Mouse (Mus musculus) Muller cell, postnatal 12 days (primary cell): ENCODE data around the gene Numbl.

Experiments
- DNase-seq: peaks from one replicate; pipeline ENCODE4 v3.0.0-alpha.2; 2015; ENCODE audit errors: inconsistent ontology term

Gene Numbl

DNA sequence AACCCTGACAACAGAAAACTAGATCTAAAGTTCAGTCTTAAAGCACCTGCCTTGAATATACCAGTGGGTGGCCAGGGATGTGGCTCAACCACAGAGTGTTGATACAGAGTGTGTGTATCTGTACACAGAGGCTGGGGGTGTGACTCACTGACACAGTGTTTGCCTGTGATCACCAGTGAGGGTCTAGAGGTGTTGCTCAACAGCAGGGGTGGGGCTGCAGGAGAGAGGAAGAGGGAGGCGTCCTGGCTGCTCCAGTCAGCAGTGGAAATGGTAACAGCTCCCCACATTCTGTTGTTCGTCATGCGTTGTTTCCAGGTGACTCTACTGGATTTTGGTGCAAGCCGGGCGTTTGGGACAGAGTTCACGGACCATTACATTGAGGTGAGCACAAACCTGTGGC lies 6.3 kb upstream of the Numbl start:
- no peak for DNase-seq

DNA sequence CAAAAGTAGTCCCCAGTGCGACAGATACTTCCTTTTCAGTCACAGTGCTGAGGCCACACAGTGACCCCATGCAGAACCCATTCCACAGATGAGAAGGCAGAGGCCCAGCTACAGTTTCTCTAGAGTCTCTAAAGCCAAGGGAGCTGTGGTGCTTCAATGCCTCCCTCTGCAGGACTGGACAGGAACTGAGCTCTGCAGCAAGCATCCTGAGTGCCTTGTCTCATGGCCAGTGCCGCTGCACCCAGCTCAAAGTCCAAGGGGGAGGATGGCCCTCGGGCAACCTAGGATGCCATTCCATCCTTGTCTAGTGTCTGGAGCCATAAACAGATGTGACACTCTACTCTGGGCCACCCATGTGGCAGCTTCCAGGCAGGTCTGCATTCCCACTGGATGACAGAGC lies 2.5 kb upstream of the Numbl start:
- DNase-seq: peak; percentile 27

DNA sequence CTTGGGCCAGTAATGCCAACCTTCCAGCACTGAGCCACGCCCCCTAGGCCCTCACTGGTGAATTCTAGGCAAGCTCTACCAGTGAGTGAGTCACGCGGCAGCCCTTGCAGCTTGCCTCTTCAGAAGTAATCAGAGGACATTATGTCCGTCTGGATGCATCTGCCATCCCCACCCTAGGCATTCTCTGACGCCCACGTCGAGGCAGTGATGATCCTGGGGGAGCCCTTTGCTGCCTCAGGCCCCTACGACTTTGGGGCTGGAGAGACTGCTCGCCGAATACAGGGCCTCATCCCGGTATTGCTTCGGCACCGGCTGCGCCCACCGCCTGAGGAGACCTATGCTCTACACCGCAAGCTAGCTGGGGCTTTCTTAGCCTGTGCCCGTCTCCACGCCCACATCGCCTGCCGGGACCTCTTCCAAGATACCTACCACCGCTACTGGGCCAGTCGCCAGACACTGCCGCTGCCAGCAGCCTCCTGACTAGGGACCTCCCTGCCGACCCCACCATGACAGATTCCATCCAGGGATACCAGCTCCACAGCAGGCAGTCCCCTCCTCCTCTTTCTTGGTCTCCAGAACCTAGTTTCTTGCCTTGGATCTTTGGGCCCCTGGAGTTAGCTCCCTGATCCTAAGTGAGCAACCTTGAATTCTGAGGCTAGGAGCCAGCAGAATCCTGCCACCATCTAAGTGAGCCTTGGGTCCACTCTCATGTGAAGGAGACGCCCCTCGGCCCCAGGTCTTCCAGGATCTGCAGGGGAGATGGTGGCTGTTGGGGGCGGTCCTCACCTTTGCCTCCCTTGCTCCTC lies 984 bp upstream of the Numbl start:
- DNase-seq: peak; percentile 92

DNA sequence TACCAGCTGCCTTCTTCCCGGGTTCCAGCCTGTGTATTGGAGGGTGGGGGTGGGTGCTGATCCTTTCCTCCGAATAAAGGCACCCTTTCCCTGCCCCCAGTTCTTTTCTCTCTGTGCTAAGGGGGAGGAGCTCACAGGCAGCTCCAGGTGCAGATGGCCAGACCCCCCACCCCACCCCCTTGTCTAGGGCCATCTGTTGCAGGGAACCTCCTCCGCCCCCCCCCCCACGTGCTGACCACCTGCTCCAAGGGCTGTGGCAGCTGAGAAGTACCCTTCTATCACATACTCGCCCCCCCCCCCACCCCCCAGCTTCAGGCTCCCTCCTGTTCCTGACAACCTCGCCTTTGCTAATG lies 405 bp upstream of the Numbl start:
- DNase-seq: no peak

DNA sequence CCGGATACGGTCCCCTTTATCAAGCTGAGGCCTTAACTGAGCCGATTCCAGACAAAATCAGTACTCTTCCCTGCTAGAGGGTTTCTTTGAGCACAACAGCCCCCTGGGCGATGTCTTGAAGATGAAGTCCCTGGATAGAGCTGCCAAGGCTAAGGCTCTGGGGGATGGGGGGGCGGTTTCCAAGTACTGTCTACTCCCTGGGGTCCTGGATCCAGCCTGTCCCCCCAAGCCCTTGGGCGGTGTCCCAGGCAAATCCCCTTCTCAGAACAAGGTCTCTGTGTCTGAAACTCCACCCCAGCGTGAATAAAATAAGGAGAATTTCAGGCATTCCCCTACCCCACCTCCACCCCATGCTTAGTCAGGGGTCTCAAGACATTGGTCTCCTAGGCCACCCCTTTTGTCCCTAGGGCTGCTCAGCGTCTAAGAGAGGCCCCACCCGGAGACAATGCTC lies 1.1 kb downstream of the Numbl start:
- DNase-seq: peak; percentile 77

DNA sequence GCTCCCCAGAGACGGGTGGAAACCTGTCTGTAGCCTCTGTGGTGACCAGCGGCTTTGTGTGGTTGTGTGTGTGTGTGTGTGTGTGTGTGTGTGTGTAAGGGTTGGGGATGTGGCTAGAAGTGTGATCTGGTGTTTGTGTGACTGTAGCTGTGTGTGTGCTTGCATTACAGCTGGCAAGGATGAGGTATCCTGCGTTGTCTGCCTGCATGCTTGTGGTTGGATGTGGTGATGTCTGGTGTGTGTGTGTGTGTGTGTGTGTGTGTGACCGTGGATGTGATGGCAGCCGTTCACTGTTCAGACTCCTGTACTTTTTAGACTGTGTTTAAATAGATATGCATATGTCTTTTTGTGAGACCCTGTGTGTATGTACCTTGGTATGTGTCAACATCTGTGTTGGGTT lies 1.5 kb downstream of the Numbl start:
- peak; percentile 60 for DNase-seq

DNA sequence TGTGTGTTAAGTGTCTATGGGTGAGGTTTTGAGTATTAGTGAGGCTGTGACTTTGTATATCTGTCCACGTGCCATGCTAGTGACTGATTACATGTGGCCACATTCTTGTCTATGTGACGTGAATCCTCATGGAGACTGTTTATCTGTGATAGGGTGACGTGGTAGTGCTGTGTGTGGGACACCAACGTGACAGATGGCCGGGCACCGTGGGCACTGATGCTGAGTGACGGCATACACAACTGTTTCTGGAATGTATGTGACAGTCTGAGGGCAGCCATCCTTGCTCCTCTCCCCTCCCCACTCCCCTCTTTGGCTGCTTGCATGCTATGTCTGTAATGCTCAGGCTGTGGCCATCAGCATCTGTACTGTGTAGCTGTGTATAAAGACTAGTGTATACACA lies 2.6 kb downstream of the Numbl start:
- DNase-seq: no peak

DNA sequence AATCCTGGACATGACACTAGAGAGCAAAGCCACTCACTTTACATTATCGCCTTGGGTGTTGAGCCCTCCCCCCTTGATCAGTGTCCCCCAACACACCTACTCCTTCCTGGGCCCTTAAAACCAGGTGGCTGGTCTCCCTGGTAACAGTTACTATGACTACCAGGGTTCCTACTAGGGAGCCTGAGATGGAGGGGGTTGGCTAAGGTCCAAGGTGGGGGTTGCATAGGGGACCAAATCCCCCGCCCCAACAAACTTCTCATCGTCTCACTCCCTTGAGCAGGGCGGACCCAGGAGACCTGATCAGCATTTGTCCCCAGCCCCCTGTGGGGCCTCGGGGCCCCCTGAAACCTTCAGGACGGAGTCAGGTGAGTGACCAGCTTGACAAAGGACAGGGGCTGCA lies 3.7 kb downstream of the Numbl start:
- no peak for DNase-seq

DNA sequence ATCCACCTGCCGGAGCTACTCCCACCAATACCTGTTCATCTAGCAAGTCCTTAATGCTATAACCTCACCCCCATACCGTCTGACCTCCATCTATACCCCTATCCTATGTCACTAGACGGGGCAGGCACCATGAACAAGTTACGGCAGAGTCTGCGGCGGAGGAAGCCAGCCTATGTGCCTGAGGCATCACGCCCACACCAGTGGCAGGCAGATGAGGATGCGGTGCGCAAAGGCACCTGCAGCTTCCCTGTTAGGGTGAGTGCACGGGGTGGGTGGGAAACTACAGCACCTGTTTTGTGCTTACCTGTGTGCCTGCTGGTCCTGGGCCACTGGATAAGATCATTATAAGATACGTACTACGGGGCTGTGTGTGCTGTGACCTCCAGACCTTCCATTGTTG lies 6.5 kb downstream of the Numbl start:
- DNase-seq: no peak

DNA sequence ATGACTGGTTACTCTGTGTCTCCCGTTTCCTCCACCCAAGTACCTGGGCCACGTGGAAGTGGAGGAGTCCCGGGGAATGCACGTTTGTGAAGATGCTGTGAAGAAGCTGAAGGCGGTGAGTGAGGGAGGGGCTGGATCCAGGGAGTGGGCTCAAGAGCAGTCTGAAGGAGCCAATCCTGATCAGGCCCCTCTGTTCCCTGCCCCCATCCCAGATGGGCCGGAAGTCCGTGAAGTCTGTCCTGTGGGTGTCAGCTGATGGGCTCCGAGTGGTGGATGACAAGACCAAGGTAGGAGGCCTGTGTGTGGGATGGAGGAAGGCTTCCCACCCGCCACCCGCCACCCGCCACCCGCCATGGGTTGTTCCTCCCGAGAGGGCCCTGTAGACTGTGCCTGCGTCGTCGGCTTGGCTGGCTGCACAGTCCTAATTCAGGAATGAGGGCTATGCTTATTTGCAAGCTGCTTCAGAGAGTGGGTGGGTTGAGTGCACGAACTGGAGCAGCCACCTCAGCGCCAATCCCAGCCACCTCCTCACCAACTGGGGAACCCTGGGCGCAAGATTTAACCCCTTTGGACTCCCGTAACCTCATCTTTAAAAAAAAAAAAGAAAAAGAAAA lies 8.4 kb downstream of the Numbl start:
- no peak for DNase-seq

DNA sequence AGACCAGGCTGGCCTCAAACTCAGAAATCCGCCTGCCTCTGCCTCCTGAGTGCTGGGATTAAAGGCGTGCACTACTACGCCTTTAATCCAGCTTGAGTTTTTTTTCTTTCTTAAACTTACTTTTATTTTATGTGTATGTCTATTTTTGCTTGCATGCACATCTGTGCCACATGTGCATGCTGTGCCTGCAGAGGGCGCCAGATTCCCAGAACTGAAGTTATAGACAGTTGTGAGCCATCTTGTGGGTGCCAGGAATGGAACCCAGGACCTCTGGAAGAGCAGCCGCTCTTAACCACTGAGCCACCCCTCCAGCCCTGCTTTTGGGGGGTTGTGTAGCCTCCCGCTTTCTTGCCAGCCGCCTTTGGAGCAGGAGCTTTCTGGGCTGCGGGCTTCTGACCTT lies 13.2 kb downstream of the Numbl start:
- DNase-seq: no peak

DNA sequence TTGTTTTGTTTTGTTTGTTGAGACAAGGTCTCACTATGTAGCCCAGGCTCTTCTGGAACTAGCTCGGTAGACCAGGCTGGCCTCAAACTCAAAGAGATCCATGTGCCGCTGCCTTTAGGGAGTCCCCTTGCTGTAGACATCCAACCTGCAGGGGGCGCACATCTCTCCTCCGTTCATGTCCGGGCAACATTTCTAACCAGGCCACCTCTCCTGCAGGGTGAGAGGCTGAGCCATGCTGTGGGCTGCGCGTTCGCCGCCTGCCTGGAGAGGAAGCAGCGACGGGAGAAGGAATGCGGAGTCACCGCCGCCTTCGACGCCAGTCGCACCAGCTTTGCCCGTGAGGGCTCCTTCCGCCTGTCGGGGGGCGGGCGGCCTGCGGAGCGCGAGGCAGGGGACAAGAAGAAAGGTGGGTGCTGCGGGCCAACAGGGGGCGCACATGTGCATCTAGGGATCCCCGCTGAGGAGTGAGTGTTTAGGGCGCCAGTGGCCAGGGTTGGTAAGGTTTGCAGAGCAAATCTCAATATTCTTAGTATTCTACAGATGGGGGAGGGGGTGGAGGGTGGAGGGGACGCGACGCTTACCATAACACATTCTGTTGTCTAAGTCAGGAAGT lies 15.6 kb downstream of the Numbl start:
- no peak for DNase-seq

DNA sequence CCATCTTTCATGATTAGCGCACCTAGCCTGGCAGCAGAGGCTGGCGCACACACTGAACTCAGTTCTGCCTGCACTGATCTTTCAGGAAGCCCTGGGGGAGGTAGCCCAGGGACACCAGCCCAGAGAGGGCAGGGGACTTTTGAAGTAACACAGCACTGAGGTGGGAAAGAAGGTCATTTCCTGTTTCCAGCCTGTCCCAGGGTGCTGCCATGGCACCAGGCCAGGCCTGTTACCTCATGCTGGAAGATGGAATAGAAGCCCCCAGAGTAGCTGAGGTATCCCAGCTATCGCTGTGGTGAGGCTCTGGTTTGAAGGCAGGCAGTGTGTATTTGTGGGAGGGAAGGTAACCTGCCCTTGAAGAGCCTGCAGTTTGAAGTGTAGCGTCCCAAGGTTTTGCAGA lies 16.7 kb downstream of the Numbl start:
- DNase-seq: no peak

DNA sequence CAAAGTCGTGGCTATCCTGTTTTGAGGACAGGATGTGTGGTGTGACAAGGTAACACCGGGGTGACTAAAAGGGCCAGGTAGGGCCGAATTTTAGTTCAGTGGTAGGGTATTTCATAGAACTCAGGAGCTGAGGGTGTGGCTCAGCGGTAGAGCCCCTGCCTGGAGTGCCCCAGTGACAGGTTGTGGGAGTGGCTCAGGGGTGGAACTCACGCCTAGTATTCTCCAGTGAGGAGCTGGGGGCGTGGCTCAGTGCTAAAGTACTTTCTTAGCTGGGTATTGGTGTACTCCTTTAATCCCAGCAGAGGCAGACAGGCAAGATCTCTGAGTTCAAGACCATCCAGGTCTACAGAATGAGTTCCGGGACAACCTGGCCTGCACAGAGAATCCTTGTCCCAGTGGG lies 17.8 kb downstream of the Numbl start:
- DNase-seq: no peak

DNA sequence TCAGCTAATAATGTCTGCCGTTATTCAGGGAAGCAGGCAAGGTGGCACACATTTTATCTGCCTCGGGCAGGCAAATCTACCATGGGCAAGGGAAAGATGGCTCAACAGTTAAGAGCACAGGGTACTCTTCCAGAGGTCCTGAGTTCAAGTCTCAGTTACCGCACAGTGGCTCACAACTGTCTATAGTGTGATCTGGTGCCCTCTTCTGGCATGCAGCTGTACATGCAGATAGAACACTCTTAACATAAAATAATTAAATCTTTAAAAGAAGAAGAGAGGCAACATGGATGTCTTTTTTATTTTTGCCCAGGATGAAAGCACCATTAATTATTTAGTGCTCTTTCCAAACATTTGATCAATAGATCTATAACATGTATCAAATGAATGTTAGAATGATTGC lies 19.0 kb downstream of the Numbl start:
- no peak for DNase-seq

DNA sequence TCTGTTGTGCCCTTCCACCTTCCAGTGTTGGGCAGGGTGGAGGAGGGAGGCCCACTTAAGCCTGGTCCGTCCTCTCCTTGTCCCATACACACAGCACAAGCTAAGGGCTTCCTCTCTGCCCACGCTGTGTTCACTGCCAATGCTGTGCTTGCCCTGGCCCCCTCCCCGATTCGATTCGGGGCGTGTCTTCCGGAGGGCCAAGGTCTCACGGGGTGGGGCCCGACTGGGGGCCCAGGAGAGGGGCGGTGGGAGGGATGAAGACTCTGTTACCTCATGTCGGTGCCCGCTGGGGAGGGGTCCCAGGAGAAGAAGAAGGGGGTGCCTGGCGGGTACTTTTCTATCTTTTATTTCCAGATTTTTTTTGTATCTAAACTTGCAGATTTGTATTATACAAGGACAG lies 23.5 kb downstream of the Numbl start:
- no peak for DNase-seq

DNA sequence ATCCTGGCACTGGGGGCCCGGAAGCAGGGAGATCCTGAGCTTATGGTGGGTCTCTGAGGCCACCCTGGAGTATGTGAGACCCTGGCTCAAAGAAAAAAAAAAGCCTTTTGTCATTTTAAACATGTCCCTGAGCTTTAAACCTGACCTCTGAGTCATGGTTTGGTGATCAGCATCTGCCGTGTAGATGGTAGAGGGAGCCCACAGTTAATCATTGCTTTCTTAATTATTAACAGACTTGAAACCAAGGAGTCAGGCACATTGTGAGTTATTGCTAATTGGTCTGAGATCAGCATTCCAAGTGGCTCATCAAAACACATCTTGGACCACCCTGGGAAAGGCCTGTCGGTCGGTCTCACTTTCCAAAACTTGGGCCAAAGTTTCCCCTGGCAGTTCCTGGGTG lies 24.0 kb downstream of the Numbl start:
- DNase-seq: no peak

DNA sequence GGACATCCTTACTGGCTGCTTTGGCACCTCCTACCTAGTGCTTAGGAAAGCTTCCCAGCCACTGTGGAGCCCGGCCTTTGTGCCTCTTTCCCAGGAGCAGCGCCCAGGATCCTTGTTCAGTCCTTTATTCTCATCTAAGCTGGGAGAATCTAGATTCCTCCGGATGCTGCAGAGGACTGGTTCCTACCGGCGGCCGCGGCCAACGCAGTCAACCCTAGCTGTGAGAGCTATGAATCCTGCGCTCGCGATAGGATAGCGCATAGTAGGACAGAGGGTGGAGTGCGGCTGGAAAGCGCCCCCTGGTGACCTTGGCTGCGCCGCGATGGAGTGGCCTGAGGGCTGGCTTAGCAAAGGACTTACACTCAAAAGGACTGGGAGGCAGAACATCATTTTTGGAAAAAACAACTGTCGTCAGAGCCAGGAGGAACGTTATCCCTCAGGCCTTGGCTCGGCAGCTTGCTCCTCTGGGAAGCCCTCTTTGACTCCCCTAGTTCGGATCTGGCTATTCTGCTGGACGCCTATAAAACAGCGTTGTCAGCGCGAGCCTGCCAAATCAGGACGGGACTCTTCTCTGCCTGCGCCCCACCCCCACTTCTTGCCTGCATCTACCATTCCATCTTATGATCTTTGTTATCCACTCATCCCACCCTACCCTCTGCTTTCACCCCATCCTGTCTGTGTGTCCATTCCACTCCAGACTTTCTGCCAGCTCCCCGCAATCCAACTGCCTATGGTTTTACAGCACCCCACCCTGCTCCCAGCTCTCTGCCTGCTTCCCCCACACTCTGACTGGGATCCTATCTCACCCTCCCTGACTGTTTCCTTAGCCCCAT lies 26.8 kb downstream of the Numbl start:
- DNase-seq: peak; percentile 57

DNA sequence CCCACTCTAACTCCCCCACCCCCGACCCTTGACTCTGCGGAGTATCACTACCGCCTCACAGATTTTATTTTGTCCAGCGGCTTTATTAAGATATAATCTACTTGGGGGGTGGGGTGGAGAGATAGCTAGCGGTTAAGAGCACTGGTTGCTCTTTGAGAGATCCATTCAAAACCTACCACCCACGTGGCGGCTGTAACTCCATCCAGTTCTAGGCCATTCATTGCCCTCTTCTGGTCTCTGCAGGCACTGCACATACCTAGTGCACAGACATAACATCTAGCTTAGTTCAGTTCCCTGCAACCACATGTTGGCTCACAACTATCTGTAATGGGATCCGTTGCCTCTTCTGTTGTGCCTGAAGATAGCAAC lies 27.4 kb downstream of the Numbl start:
- DNase-seq: peak; percentile 29

DNA sequence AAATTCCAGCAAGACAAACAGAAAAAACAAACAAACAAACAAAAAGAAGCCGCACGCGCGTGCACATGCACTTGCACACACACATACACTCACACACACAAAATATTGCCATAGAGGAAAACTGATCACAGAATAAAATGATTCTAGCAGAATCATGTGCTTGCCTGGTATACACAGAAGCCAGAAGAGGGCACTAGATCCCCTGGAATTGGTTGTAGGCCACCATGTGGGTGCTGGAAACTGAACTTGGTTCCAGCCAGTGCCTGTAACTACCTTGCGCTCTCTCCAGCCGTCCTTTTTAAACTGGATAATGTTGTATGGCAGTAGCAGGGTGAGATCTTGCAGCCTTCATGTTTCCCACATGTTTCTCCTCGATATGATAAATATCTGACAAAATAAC lies 30.5 kb downstream of the Numbl start:
- DNase-seq: no peak

DNA sequence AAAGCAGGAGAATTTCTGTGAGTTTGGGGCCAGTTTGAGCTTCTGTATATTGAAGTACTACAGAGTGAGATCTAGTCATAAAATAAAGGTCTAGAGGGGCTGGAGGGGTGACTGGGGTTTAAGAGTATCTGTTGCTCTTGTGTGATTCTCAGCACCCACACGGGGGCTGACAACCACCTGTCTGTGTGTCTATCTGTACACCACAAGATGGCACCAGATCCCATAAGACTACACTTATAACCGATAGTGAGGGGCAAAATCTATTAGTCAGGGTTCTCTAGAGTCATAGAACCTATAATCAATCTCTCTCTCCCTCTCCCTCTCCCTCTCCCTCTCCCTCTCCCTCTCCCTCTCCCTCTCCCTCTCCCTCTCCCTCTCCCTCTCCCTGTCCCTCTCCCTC lies 32.3 kb downstream of the Numbl start:
- no peak for DNase-seq

DNA sequence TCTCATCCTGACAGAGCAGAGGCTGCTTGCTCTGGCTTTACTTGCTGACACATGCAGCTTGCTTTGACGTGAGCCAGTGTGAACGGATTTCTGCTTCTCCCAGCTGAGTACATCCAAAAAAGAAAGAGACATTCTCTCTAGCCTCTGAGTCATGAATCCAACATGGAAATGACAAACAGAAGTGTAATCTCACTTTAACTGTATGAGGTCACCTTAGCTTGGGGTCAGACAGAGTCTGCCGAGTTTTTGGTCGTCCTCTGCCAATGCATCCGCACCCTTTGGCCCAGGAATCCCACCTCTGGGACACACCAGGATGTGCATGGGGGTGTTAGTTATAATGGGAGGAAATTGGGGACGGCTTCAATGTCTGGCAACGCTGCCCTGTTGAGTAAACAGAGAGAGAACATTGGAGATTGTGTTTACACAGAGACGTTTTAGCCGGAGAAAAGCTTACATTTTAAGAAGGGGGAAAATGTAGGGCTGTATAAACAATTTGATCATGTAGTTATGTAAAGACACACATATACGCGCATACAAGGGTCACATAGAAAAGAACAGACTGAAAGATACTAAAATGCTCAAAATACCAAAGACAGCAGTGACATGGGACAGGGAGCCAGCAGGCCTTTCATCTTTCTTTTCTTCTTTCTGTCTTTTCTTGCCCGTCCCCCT lies 33.7 kb downstream of the Numbl start:
- peak; percentile 19 for DNase-seq
